Mouse (Mus musculus): ENCODE measurements at regions not wholly inside any gene's neighbourhood (a gene's known extent, or its start where the extent isn't known, plus 50 kb on each side); places are given as distances from the start of the nearest gene placed in this dataset.

DNA sequence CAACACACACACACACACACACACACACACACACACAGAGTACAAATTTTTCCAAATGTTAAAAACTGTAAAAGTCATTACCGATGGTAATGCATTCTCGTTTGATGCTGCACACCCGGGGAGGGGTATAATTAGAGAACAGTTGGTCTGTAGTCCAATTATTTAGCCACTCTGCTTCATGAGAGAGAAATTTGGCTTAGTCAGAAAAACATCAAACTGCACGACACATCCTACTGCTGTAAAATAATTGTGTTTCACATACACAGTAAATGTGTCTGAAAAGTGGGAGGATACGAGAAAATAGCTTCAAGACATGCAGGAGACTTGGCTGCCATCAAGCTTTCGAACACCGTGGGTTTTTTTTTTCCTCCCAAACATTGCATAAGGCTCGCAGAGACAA lies 194.5 kb upstream of the Tox3 start:
- TF ChIP-seq CEBPB (IDR thresholded peaks at IDR 0.05; ENCODE audit: insufficient read depth, poor library complexity, severe bottlenecking) = no peak
- no peak for TF ChIP-seq MAX (IDR thresholded peaks at IDR 0.05; ENCODE audit: low read depth)
- no peak for TF ChIP-seq POLR2A (IDR thresholded peaks at IDR 0.05; ENCODE audit: insufficient read length, low read depth)
- no peak for TF ChIP-seq USF1 (IDR thresholded peaks at IDR 0.05; ENCODE audit: low read depth)
- TF ChIP-seq SRF (IDR thresholded peaks at IDR 0.05; ENCODE audit: control insufficient read depth, insufficient read length, low read depth) = no peak
- TF ChIP-seq E2F4 (IDR thresholded peaks at IDR 0.05; ENCODE audit: insufficient read depth) = no peak
- TF ChIP-seq MYOD1 (IDR thresholded peaks at IDR 0.05; ENCODE audit: control insufficient read depth in 1 of 3, insufficient read length in 2 of 3, low read depth in 2 of 3) = no peak
- no peak for TF ChIP-seq REST (IDR thresholded peaks at IDR 0.05; ENCODE audit: insufficient read depth, insufficient read length)

Measured in myocyte (in vitro differentiated cells).